Mouse (Mus musculus) MEL (cell line): ENCODE measurements around the gene Speg. TPM values are rescaled to one million over a fixed set of nuclear protein-coding genes. Genes with fewer than 3 reads are reported as not detected.
A peak's percentile ranks its signal among the peaks of the same experiment; 100 is the strongest.

Experiments used
- DNase-seq: peaks from one replicate; pipeline ENCODE4 v3.0.0; 2011; ENCODE audit warnings: low read depth, low spot score
- H3K27ac ChIP-seq: 2 replicates; pipeline ENCODE4 v1.5.1; 2012; ENCODE audit warnings: low read depth, mild to moderate bottlenecking, control low read depth, low read length, moderate library complexity; ENCODE audit not compliant: control insufficient read depth
- H3K27me3 ChIP-seq, 2 experiments: fragments of 150-350 bp in 1 of 2; sonication (generic) in 1 of 2; 2 replicates each; pipeline ENCODE4 v1.6.1; 2012; ENCODE audit warnings: low read length in 2 of 2, mild to moderate bottlenecking in 2 of 2, improper control_type of control experiment in 1 of 2, moderate library complexity in 1 of 2; ENCODE audit not compliant: insufficient read depth in 2 of 2, control insufficient read depth in 1 of 2
- H3K36me3 ChIP-seq, 2 experiments: 2 replicates each; pipeline ENCODE4 v1.6.1; 2012 to 2014; ENCODE audit warnings: low read length in 2 of 2, improper control_type of control experiment in 1 of 2, inconsistent platforms in 1 of 2, mild to moderate bottlenecking in 1 of 2; ENCODE audit not compliant: insufficient read depth in 2 of 2, control insufficient read depth in 1 of 2
- H3K4me1 ChIP-seq, 2 experiments: fragments of 150-350 bp in 1 of 2; sonication (generic) in 1 of 2; 2 replicates each; pipeline ENCODE4 v1.6.1; 2012; ENCODE audit warnings: low read length in 2 of 2, improper control_type of control experiment in 1 of 2, mild to moderate bottlenecking in 1 of 2; ENCODE audit not compliant: insufficient read depth in 2 of 2, control insufficient read depth in 1 of 2
- H3K4me3 ChIP-seq, 2 experiments: fragments of 150-350 bp in 1 of 2; sonication (generic) in 1 of 2; 2 replicates each; pipeline ENCODE4 v1.5.1; 2012; ENCODE audit warnings: low read depth in 2 of 2, low read length in 2 of 2, mild to moderate bottlenecking in 2 of 2, moderate library complexity in 2 of 2, control low read depth in 1 of 2, improper control_type of control experiment in 1 of 2; ENCODE audit not compliant: control insufficient read depth in 1 of 2, insufficient read depth in 1 of 2
- H3K79me2 ChIP-seq: 2 replicates; pipeline ENCODE4 v1.6.1; 2012; ENCODE audit warnings: mild to moderate bottlenecking, low read length, moderate library complexity; ENCODE audit not compliant: control insufficient read depth, poor library complexity, insufficient read depth
- H3K9ac ChIP-seq: 2 replicates; pipeline ENCODE4 v1.6.1; 2012; ENCODE audit warnings: low read depth, mild to moderate bottlenecking, control low read depth, low read length, moderate library complexity; ENCODE audit not compliant: control insufficient read depth, poor library complexity, severe bottlenecking
- H3K9me3 ChIP-seq: fragments of 150-350 bp; sonication (generic); replicated peaks from 2 replicates; pipeline ENCODE4 v1.6.1; 2012; ENCODE audit warnings: mild to moderate bottlenecking, low read length, improper control_type of control experiment, moderate library complexity; ENCODE audit not compliant: insufficient read depth
- CHD1 ChIP-seq: IDR thresholded peaks from 2 replicates; pipeline ENCODE4 v1.6.1; 2012; ENCODE audit warnings: low read depth, mild to moderate bottlenecking, inconsistent platforms, low read length, improper control_type of control experiment
- CHD2 ChIP-seq: IDR thresholded peaks from 2 replicates; pipeline ENCODE4 v1.6.1; 2011; ENCODE audit warnings: low read length, improper control_type of control experiment
- CTCF ChIP-seq, 3 experiments: IDR thresholded peaks in 2 of 3; conservative IDR thresholded peaks in 1 of 3; 2 replicates each; pipeline ENCODE4 v1.5.1; 2011 to 2012; ENCODE audit warnings: low read length in 3 of 3, low read depth in 2 of 3, mild to moderate bottlenecking in 2 of 3, improper control_type of control experiment in 1 of 3, inconsistent platforms in 1 of 3, mixed read lengths in 1 of 3, moderate library complexity in 1 of 3; ENCODE audit not compliant: control insufficient read depth in 1 of 3, insufficient read depth in 1 of 3, poor library complexity in 1 of 3, severe bottlenecking in 1 of 3
- E2F4 ChIP-seq: IDR thresholded peaks from 2 replicates; pipeline ENCODE4 v1.6.1; 2011; ENCODE audit warnings: low read depth, low read length, improper control_type of control experiment, borderline replicate concordance
- GATA1 ChIP-seq: IDR thresholded peaks from 2 replicates; pipeline ENCODE4 v1.6.1; 2011; ENCODE audit warnings: low read depth, low read length, improper control_type of control experiment
- MAFK ChIP-seq: IDR thresholded peaks from 2 replicates; pipeline ENCODE4 v1.6.1; 2011; ENCODE audit warnings: low read depth, mild to moderate bottlenecking, low read length, improper control_type of control experiment, borderline replicate concordance
- MYB ChIP-seq: IDR thresholded peaks from 2 replicates; pipeline ENCODE4 v1.6.1; 2011; ENCODE audit warnings: mild to moderate bottlenecking, low read depth, low read length, improper control_type of control experiment
- MYC ChIP-seq: IDR thresholded peaks from 2 replicates; pipeline ENCODE4 v1.6.1; 2011; ENCODE audit warnings: low read depth, mild to moderate bottlenecking, low read length, improper control_type of control experiment, moderate library complexity
- NRF1 ChIP-seq: IDR thresholded peaks from 2 replicates; pipeline ENCODE4 v1.6.1; 2014; ENCODE audit warnings: low read depth, mild to moderate bottlenecking, inconsistent platforms, low read length, improper control_type of control experiment, moderate library complexity; ENCODE audit not compliant: poor library complexity, insufficient read depth, severe bottlenecking
- RAD21 ChIP-seq: IDR thresholded peaks from 2 replicates; pipeline ENCODE4 v1.6.1; 2011; ENCODE audit warnings: mild to moderate bottlenecking, low read depth, low read length, improper control_type of control experiment
- RCOR1 ChIP-seq: IDR thresholded peaks from 2 replicates; pipeline ENCODE4 v1.6.1; 2012; ENCODE audit warnings: low read depth, mild to moderate bottlenecking, inconsistent platforms, low read length, improper control_type of control experiment
- SMC3 ChIP-seq: IDR thresholded peaks from 2 replicates; pipeline ENCODE4 v1.6.1; 2011; ENCODE audit warnings: low read depth, low read length, improper control_type of control experiment
- USF1 ChIP-seq: IDR thresholded peaks from 2 replicates; pipeline ENCODE4 v1.6.1; 2014; ENCODE audit warnings: low read depth, mild to moderate bottlenecking, inconsistent platforms, low read length, improper control_type of control experiment, moderate library complexity
- USF2 ChIP-seq, 2 experiments: IDR thresholded peaks; 2 replicates each; pipeline ENCODE4 v1.6.1; 2011 to 2012; ENCODE audit warnings: improper control_type of control experiment in 2 of 2, low read length in 2 of 2, borderline replicate concordance in 1 of 2, inconsistent platforms in 1 of 2, low read depth in 1 of 2, mild to moderate bottlenecking in 1 of 2; ENCODE audit not compliant: insufficient read depth in 1 of 2
- ZC3H11A ChIP-seq: IDR thresholded peaks from 2 replicates; pipeline ENCODE4 v1.6.1; 2012; ENCODE audit warnings: low read depth, mild to moderate bottlenecking, inconsistent platforms, low read length, improper control_type of control experiment
- polyA plus RNA-seq, 2 experiments: library from polyadenylated mRNA; stranded (reverse) in 1 of 2; unstranded in 1 of 2; fragments of >175 nt in 1 of 2; fragments of >200 nt in 1 of 2; gene quantifications; 2 replicates each; pipeline versions ENCODE4 v1.2.1 to v1.2.4; 2012; ENCODE audit warnings: low replicate concordance in 2 of 2, low read depth in 1 of 2; ENCODE audit not compliant: insufficient read length in 2 of 2, insufficient read depth in 1 of 2, missing spikeins in 1 of 2
- total RNA-seq: library from RNA; depleted of rRNA; stranded (reverse); fragments of 300-350 nt; gene quantifications from 2 replicates; pipeline ENCODE4 v1.2.3, GENCODE M21; 2012

Speg gene
- total and polyA plus RNA-seq, 3 experiments, result 1.7 to 9.5 TPM; not detected in 1

GRCm38 (mm10) chr1:75369984-75370660, 5.0 kb upstream of the Speg start:
- no peak overlapping the region for H3K9ac ChIP-seq
- no peaks in the 10 kb centered on the region; a peak in 1 of 4 replicates for H3K27me3 ChIP-seq
- H3K4me3 ChIP-seq, result no peak overlapping the region

GRCm38 (mm10) chr1:75371317-75372095, 3.6 kb upstream of the Speg start:
- TF ChIP-seq SMC3, result peak; percentile 77
- TF ChIP-seq CHD1, result no peak
- TF ChIP-seq USF1, result no peak
- peak; percentile 36; the same call in 1 of the 2 replicates for TF ChIP-seq ZC3H11A
- TF ChIP-seq MYC, result no peak
- TF ChIP-seq CTCF (IDR thresholded peaks at IDR 0.05 in 2 of 3, conservative IDR thresholded peaks at IDR 0.05 in 1 of 3; ENCODE audit: control insufficient read depth in 1 of 3, insufficient read depth in 1 of 3, low read depth in 2 of 3, low read length in 3 of 3, poor library complexity in 1 of 3, severe bottlenecking in 1 of 3), result peak; percentile 65 to 80 (median 73)
- TF ChIP-seq RAD21, result peak; percentile 61
- no peak for TF ChIP-seq GATA1

More at GRCm38 (mm10) chr1:75369984-75370660, 5.0 kb upstream of the Speg start:
- H3K79me2 ChIP-seq, result no peaks in the 10 kb centered on the region
- TF ChIP-seq ZC3H11A (no peak), CHD1 (no peak), MYB (no peak), E2F4 (no peak), MAFK (no peak), CHD2 (no peak), NRF1 (no peak), USF2 (IDR thresholded peaks at IDR 0.05; ENCODE audit: borderline replicate concordance in 1 of 2, insufficient read depth in 1 of 2, low read depth in 1 of 2, low read length in 2 of 2) (no peak), RCOR1 (no peak)
- H3K27ac ChIP-seq, result no peak overlapping the region
- no peaks in the 10 kb centered on the region for H3K36me3 ChIP-seq
- no peaks in the 10 kb centered on the region for H3K9me3 ChIP-seq
- DNase-seq, result no peak
- H3K4me1 ChIP-seq, result no peaks in the 10 kb centered on the region

More at GRCm38 (mm10) chr1:75371317-75372095, 3.6 kb upstream of the Speg start:
- Histone ChIP-seq H3K9me3 (no peaks in the 10 kb centered on the region), H3K4me1 (no peaks in the 10 kb centered on the region), H3K27me3 (no peaks in the 10 kb centered on the region; a peak in 1 of 4 replicates), H3K4me3 (no peak overlapping the region), H3K36me3 (no peaks in the 10 kb centered on the region), H3K9ac (no peak overlapping the region), H3K79me2 (no peaks in the 10 kb centered on the region), H3K27ac (no peak overlapping the region)
- DNase-seq, result peak; percentile 38
